Mouse (Mus musculus) embryonic fibroblast, embryonic 13.5 days (primary cell): ENCODE results near the gene Epx.

Experiments
- CTCF ChIP-seq: IDR thresholded peaks from 2 replicates; pipeline ENCODE4 v1.5.1; 2011; ENCODE audit warnings: mild to moderate bottlenecking, control low read depth, low read length, moderate library complexity, borderline replicate concordance; ENCODE audit not compliant: insufficient read depth
- POLR2A ChIP-seq: IDR thresholded peaks from 2 replicates; pipeline ENCODE4 v1.6.1; 2011; ENCODE audit warnings: low read depth, mild to moderate bottlenecking, control low read depth, low read length, moderate library complexity

- TF ChIP-seq POLR2A (no peak), CTCF (no peak)
Measured at GRCm38 (mm10) chr11:87916005-87916404, 40.7 kb upstream of the Epx start.
